Mouse (Mus musculus) ES-E14 (cell line): ENCODE data around the gene Mast2. TPM values are rescaled to one million over a fixed set of nuclear protein-coding genes. Genes with fewer than 3 reads are reported as not detected.

ENCODE experiments used
- DNase-seq: peaks from one replicate; pipeline ENCODE4 v3.0.0-alpha.2; 2013; ENCODE audit warnings: low read depth, low spot score
- H3K27ac ChIP-seq: 2 replicates; pipeline ENCODE4 v1.5.1; 2012; ENCODE audit warnings: low read depth, mild to moderate bottlenecking, low read length, moderate library complexity, mixed read lengths; ENCODE audit not compliant: poor library complexity, insufficient read depth, severe bottlenecking
- H3K36me3 ChIP-seq: 2 replicates; pipeline ENCODE4 v1.6.1; 2012; ENCODE audit warnings: mild to moderate bottlenecking, low read length, moderate library complexity, mixed read lengths; ENCODE audit not compliant: control insufficient read depth, poor library complexity, insufficient read depth, severe bottlenecking
- H3K4me1 ChIP-seq, 2 experiments: fragments of 150-350 bp in 1 of 2; sonication (generic) in 1 of 2; 2 replicates each; pipeline ENCODE4 v1.6.1; 2012; ENCODE audit warnings: low read length in 2 of 2, mild to moderate bottlenecking in 1 of 2, mixed read lengths in 1 of 2; ENCODE audit not compliant: control insufficient read depth in 2 of 2, insufficient read depth in 2 of 2, poor library complexity in 1 of 2
- H3K4me3 ChIP-seq, 2 experiments: fragments of 150-350 bp in 1 of 2; sonication (generic) in 1 of 2; 2 replicates each; pipeline ENCODE4 v1.5.1; 2012; ENCODE audit warnings: low read length in 2 of 2, low read depth in 1 of 2, mild to moderate bottlenecking in 1 of 2, mixed read lengths in 1 of 2; ENCODE audit not compliant: insufficient read depth in 1 of 2, poor library complexity in 1 of 2, severe bottlenecking in 1 of 2
- H3K9ac ChIP-seq: 2 replicates; pipeline ENCODE4 v1.6.1; 2012; ENCODE audit warnings: low read depth, mild to moderate bottlenecking, low read length, mixed read lengths; ENCODE audit not compliant: poor library complexity, insufficient read depth, severe bottlenecking
- H3K9me3 ChIP-seq: fragments of 150-350 bp; sonication (generic); 2 replicates; pipeline ENCODE4 v1.6.1; 2012; ENCODE audit warnings: low read depth, mild to moderate bottlenecking, low read length; ENCODE audit not compliant: control insufficient read depth, insufficient read depth
- CHD2 ChIP-seq: IDR thresholded peaks from 2 replicates; pipeline ENCODE4 v1.6.1; 2014; ENCODE audit warnings: mild to moderate bottlenecking, low read depth, low read length, inconsistent platforms
- HCFC1 ChIP-seq: IDR thresholded peaks from 2 replicates; pipeline ENCODE4 v1.6.1; 2012; ENCODE audit warnings: low read length, inconsistent platforms, borderline replicate concordance; ENCODE audit not compliant: insufficient read depth
- MAFK ChIP-seq: IDR thresholded peaks from 2 replicates; pipeline ENCODE4 v1.6.1; 2014; ENCODE audit warnings: mild to moderate bottlenecking, low read depth, low read length, inconsistent platforms; ENCODE audit not compliant: insufficient read depth
- ZC3H11A ChIP-seq: IDR thresholded peaks from 2 replicates; pipeline ENCODE4 v1.6.1; 2012; ENCODE audit warnings: low read depth, mild to moderate bottlenecking, inconsistent platforms, low read length, borderline replicate concordance
- ZNF384 ChIP-seq: IDR thresholded peaks from 2 replicates; pipeline ENCODE4 v1.6.1; 2012; ENCODE audit warnings: low read depth, low read length, inconsistent platforms
- in situ Hi-C, 2 experiments: fragments of 600-800 bp; cut with MboI; formaldehyde crosslinking; loops; one replicate each; pipeline ENCODE4 v1.15.1; 2025; ENCODE audit warnings: low sequenced_read_pairs in 2 of 2, inconsistent platforms in 1 of 2; ENCODE audit not compliant: unreplicated experiment in 2 of 2
- total RNA-seq: library from RNA; depleted of rRNA; stranded (reverse); fragments of 300-350 nt; gene quantifications from 2 replicates; pipeline ENCODE4 v1.2.3, GENCODE M21; 2012

The Mast2 gene
- total RNA-seq, 1 experiment, result 28.4 TPM

GRCm38 (mm10) chr4:116421170-116421569 lies 42.8 kb downstream of the Mast2 start:
- no peak for DNase-seq
- TF ChIP-seq CHD2, result no peak
- no peak for TF ChIP-seq ZNF384
- TF ChIP-seq ZC3H11A, result no peak
- TF ChIP-seq HCFC1, result no peak
- TF ChIP-seq MAFK, result no peak
- no peak overlapping the region for H3K4me3 ChIP-seq
- no peaks in the 10 kb centered on the region for H3K4me1 ChIP-seq
- H3K27ac ChIP-seq, result no peak overlapping the region
- in situ Hi-C loops, result no loop called here
- H3K36me3 ChIP-seq, result no peaks in the 10 kb centered on the region
- H3K9me3 ChIP-seq, result no peaks in the 10 kb centered on the region
- H3K9ac ChIP-seq, result no peak overlapping the region

- no peak overlapping the region for H3K4me3 ChIP-seq
- H3K9ac ChIP-seq, result no peak overlapping the region
- no peak overlapping the region for H3K27ac ChIP-seq
- no peak for DNase-seq
- no peaks in the 10 kb centered on the region for H3K9me3 ChIP-seq
- no peaks in the 10 kb centered on the region; a peak in 1 of 4 replicates for H3K4me1 ChIP-seq
- H3K36me3 ChIP-seq, result no peaks in the 10 kb centered on the region
- in situ Hi-C loops, result no loop called here
- TF ChIP-seq ZNF384 (no peak), MAFK (no peak), HCFC1 (no peak), ZC3H11A (no peak), CHD2 (no peak)
Observed at GRCm38 (mm10) chr4:116412993-116413392, 51.0 kb downstream of the Mast2 start.

- Histone ChIP-seq H3K9ac (no peak overlapping the region), H3K4me1 (no peaks in the 10 kb centered on the region; a peak in 1 of 4 replicates), H3K36me3 (no peaks in the 10 kb centered on the region), H3K9me3 (no peaks in the 10 kb centered on the region), H3K27ac (no peak overlapping the region), H3K4me3 (no peak overlapping the region)
- TF ChIP-seq MAFK (no peak), HCFC1 (no peak), ZNF384 (no peak), CHD2 (no peak), ZC3H11A (no peak)
- in situ Hi-C loops, result no loop called here
- no peak for DNase-seq
Observed at GRCm38 (mm10) chr4:116411401-116411800, 52.6 kb downstream of the Mast2 start.

GRCm38 (mm10) chr4:116406668-116407067 lies 57.3 kb downstream of the Mast2 start:
- TF ChIP-seq ZNF384, result no peak
- no peak for TF ChIP-seq HCFC1
- no peak for TF ChIP-seq ZC3H11A
- no peak for TF ChIP-seq MAFK
- no peak for TF ChIP-seq CHD2

GRCm38 (mm10) chr4:116405955-116406351 lies 58.0 kb downstream of the Mast2 start:
- in situ Hi-C loops, result no loop called here
- Histone ChIP-seq H3K4me3 (no peak overlapping the region), H3K9me3 (no peaks in the 10 kb centered on the region), H3K9ac (no peak overlapping the region), H3K36me3 (no peaks in the 10 kb centered on the region), H3K4me1 (no peaks in the 10 kb centered on the region; a peak in 2 of 4 replicates), H3K27ac (no peak overlapping the region)
- DNase-seq, result no peak
- no peak for TF ChIP-seq ZC3H11A
- no peak for TF ChIP-seq ZNF384
- TF ChIP-seq CHD2, result no peak
- no peak for TF ChIP-seq HCFC1
- no peak for TF ChIP-seq MAFK

More at GRCm38 (mm10) chr4:116406668-116407067, 57.3 kb downstream of the Mast2 start:
- DNase-seq, result no peak
- no peak overlapping the region for H3K4me3 ChIP-seq
- H3K27ac ChIP-seq, result no peak overlapping the region
- no peak overlapping the region for H3K9ac ChIP-seq
- in situ Hi-C loops, result no loop called here
- H3K4me1 ChIP-seq, result no peaks in the 10 kb centered on the region; a peak in 1 of 4 replicates
- no peaks in the 10 kb centered on the region for H3K9me3 ChIP-seq
- no peaks in the 10 kb centered on the region for H3K36me3 ChIP-seq
